Mouse (Mus musculus) heart, embryonic 14.5 days (tissue): ENCODE data around the gene Tmem230. TPM values are rescaled to one million over a fixed set of nuclear protein-coding genes. Genes with fewer than 3 reads are reported as not detected.
"Not testable (repeated sequence)": the region's sequence is repeated elsewhere in the genome, so short reads cannot be mapped to it uniquely, and the experiment has no call there.

ENCODE experiments used
- ATAC-seq: fragments of 200-750 bp; cut with Nextera tagmentation; 2 replicates; pipeline ENCODE4 v1.8.0; 2017; ENCODE audit warnings: low read depth, moderate TSS enrichment; ENCODE audit not compliant: insufficient number of reproducible peaks, insufficient read depth, low FRiP score
- H3K27ac ChIP-seq, 2 experiments: fragments of 200-500 bp in 1 of 2; fragments of 300-500 bp in 1 of 2; sonication (generic) in 1 of 2; replicated peaks in 1 of 2; 2 replicates each; pipeline ENCODE4 v1.5.1; 2012 to 2014; ENCODE audit warnings: low read depth in 2 of 2, low read length in 2 of 2, control low read depth in 1 of 2, mild to moderate bottlenecking in 1 of 2, mixed read lengths in 1 of 2; ENCODE audit not compliant: control insufficient read depth in 1 of 2, insufficient read depth in 1 of 2
- H3K27me3 ChIP-seq: fragments of 300-500 bp; sonication (generic); 2 replicates; pipeline ENCODE4 v1.6.1; 2014; ENCODE audit warnings: mild to moderate bottlenecking, low read length, control low read depth; ENCODE audit not compliant: control insufficient read depth, insufficient read depth
- H3K36me3 ChIP-seq: fragments of 300-500 bp; sonication (generic); 2 replicates; pipeline ENCODE4 v1.6.1; 2014; ENCODE audit warnings: mild to moderate bottlenecking, control low read depth, low read length, mixed read lengths; ENCODE audit not compliant: control insufficient read depth, insufficient read depth
- H3K4me1 ChIP-seq, 2 experiments: fragments of 200-500 bp in 1 of 2; fragments of 300-500 bp in 1 of 2; sonication (generic) in 1 of 2; 2 replicates each; pipeline ENCODE4 v1.6.1; 2012 to 2014; ENCODE audit warnings: low read length in 2 of 2, control low read depth in 1 of 2, mixed read lengths in 1 of 2; ENCODE audit not compliant: control insufficient read depth in 2 of 2, insufficient read depth in 2 of 2
- H3K4me2 ChIP-seq: fragments of 300-500 bp; sonication (generic); 2 replicates; pipeline ENCODE4 v1.6.1; 2014; ENCODE audit warnings: mild to moderate bottlenecking, low read length
- H3K4me3 ChIP-seq, 2 experiments: fragments of 200-500 bp in 1 of 2; fragments of 300-500 bp in 1 of 2; sonication (generic) in 1 of 2; 2 replicates each; pipeline ENCODE4 v1.5.1; 2012 to 2014; ENCODE audit warnings: low read length in 2 of 2, mild to moderate bottlenecking in 2 of 2, control low read depth in 1 of 2, low read depth in 1 of 2, moderate library complexity in 1 of 2; ENCODE audit not compliant: control insufficient read depth in 1 of 2, insufficient read depth in 1 of 2
- H3K9ac ChIP-seq: fragments of 300-500 bp; sonication (generic); 2 replicates; pipeline ENCODE4 v1.6.1; 2014; ENCODE audit warnings: mild to moderate bottlenecking, low read length
- H3K9me3 ChIP-seq: fragments of 300-500 bp; sonication (generic); 2 replicates; pipeline ENCODE4 v1.6.1; 2016; ENCODE audit warnings: low read length, control low read depth; ENCODE audit not compliant: control insufficient read depth
- WGBS: fragments of 180-500 bp; shearing (Covaris S2); extraction: QIAGEN DNeasy Blood & Tissue Kit; methylation state at CpG from one replicate; pipeline ENCODE4 v1.1.7; 2014; 5-methylcytosine and 5-hydroxymethylcytosine counted together
- polyA plus RNA-seq: library from polyadenylated mRNA; unstranded; fragments of >200 nt; fragmentation: Nextera tagmentation; extraction: Ambion mirVana; gene quantifications from 2 replicates; pipeline ENCODE4 v1.2.1, GENCODE M21; 2014

The Tmem230 gene
- 39.4 and 46.7 TPM in 2 replicates for polyA plus RNA-seq

DNA sequence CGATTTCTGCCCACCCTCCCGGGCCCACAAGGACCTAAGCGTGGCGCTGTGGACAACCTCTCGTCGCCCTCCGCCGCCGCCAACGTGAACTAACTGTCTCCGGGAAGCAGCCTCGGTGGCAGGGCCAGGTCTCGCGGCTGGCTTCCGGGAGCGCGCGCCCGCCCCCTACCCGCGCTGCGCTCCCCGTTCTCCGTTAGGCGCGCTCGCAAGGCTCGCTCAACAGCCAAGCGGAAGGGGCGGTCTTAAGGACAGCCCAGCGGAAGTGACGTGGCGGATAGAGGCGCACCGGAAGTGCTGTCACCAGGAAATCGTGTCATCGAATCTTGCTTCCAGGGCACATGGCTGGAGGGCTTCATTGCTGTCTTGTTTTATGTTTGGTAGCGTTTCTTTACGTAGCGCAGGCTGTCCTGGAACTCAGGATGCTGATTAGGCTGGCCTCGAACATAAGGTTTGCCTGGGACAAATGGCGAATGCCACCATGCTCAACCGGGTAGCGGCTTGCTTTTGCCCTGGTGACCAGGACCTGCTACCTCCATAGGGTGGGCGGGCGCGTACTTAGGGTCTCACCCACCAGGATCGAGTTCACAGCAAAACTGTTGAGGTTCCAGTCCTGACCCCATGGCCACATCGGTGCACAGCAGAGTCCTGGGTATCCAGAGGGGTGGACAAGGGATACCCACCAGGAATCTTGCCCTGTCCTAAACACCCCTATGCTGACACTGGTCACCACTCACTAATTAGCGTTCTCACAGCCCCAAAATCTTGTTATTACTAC is at the start of gene Tmem230:
Gene Tmem230, minus strand, starts transcription at position 269 of the 775 bp plus-strand sequence.
- peaks cover 3 to 11% of the 10 kb centered on the region in 2 experiments for H3K4me1 ChIP-seq
- peak within 1 kb of the TSS; percentile 84 for H3K4me2 ChIP-seq
- no peaks in the 10 kb centered on the region for H3K9me3 ChIP-seq
- ATAC-seq = peak; percentile 90
- peaks cover 55% of the 10 kb centered on the region for H3K36me3 ChIP-seq
- 5% methylated on average over 49 of the region's 50 CpGs for WGBS
- H3K27ac ChIP-seq = peak within 1 kb of the TSS; percentile 84 to 90
- peak within 1 kb of the TSS; percentile 81 for H3K9ac ChIP-seq
- peak within 1 kb of the TSS; percentile 61 to 62 for H3K4me3 ChIP-seq
- no peaks in the 10 kb centered on the region for H3K27me3 ChIP-seq

DNA sequence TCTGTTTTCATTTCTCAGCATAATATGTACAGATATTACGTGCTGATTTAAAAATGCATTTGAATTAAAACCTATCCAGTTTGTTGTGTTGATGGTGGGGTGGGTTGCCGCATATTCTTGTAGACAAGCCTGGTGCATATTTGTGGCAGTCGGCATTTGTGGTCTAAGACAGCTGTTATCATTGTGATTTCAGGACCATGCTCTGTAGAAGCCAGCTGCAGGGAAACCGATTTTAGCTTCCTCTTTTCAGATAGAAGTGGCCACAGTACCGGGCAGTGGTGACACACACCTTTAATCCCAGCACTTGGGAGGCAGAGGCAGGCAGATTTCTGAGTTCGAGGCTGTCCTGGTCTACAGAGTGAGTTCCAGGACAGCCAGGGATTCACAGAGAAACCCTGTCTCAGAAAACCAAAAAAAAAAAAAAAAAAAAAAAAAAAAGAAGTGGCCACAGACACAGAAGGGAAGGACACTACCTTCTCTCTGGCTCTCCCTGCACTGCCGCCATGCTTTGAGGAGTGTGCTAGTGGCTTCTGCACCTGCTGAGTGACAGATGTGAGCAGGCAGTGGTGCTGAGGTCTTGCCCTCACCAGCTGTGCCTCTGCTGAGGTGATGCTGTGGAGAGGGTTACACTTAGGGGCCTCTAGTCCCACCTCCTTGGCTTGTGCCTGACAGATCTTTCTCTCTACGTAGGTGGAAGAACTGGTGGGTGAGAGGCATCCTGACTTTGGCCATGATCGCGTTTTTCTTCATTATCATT is 46.3 kb upstream of the Tmem230 start:
- ATAC-seq = no peak
- 74% methylated on average over 10 of the region's 10 CpGs for WGBS
- Histone ChIP-seq H3K4me1 (peaks cover 21 to 35% of the 10 kb centered on the region in 2 experiments), H3K4me3 (no peak overlapping the region), H3K27ac (no peak overlapping the region), H3K4me2 (no peak overlapping the region), H3K9me3 (no peaks in the 10 kb centered on the region), H3K36me3 (peaks cover 48% of the 10 kb centered on the region), H3K27me3 (no peaks in the 10 kb centered on the region), H3K9ac (no peak overlapping the region)

DNA sequence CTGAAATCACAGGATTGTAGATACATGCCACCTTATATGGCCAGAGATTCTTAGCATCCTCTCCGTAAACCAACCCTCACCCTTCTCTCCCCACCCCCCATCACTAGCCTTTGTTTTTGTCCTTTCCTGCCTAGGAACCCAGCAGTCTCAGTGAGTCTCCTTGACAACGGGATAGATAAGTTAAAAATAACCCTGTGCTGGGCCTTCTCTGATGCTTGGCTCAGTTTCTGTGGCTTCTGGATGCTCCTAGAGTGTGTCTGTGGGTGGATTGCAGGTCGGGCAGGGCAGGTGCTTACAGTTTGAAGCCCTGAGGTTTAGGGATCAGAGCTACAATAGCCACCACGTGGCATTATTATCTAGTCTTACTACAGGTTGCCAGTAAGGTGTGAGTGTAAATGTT is 44.5 kb upstream of the Tmem230 start:
- H3K9ac ChIP-seq = no peak overlapping the region
- H3K9me3 ChIP-seq = no peaks in the 10 kb centered on the region
- no peaks in the 10 kb centered on the region for H3K27me3 ChIP-seq
- 0 out of 2 replicates have a peak, but pooled peaks have one; percentile 41 for ATAC-seq
- H3K4me2 ChIP-seq = peak overlapping the region; percentile 23
- peaks cover 30% of the 10 kb centered on the region for H3K36me3 ChIP-seq
- under 1% methylated on average over 4 of the region's 4 CpGs for WGBS
- H3K4me1 ChIP-seq = peaks cover 21 to 36% of the 10 kb centered on the region in 2 experiments
- H3K27ac ChIP-seq = peak overlapping the region; percentile 66 to 70
- no peak overlapping the region for H3K4me3 ChIP-seq

DNA sequence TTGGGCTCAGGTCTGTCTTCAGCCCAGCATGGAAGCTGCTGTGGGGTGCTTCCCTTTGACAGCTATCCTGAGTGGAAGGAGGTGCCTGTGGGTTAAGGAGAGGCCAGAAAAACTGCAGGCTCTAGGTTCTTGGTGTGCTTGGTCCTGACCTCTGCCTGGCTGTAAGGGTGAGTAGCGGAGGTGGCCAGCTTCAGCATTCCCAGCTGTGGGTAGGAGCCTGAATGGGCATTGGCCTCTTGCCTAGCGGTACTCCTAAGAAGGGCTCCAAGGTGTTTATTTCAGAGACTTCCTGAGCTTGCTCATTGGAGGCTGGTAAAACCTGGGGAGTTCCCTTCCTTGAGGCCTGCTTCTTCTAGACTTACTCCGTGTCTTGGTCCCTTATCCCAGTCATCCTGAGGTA is 43.7 kb upstream of the Tmem230 start:
- ATAC-seq = no peak

DNA sequence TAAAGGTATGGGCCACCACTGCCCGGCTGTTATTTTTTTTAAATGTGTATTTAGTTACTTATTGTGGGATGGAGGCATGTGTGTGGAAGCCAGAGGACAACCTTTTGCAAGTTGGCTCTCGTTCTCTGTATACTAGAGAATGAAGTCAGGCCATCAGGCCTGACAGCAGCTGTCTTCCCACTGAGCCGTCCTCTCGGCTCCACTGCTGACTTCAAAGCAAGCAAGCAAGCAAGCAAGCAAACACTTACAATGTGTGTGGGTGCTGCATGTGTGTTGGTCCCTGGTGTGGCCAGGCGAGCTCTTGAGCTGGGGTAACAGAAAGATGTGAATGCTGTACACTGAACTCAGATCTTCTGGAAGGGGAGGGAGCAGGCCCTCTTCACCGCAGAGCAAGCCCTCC is 43.2 kb upstream of the Tmem230 start:
- Histone ChIP-seq H3K4me3 (no peak overlapping the region), H3K27me3 (no peaks in the 10 kb centered on the region), H3K9me3 (no peaks in the 10 kb centered on the region), H3K4me1 (peaks cover 26 to 45% of the 10 kb centered on the region in 2 experiments), H3K4me2 (no peak overlapping the region), H3K9ac (no peak overlapping the region), H3K27ac (peak overlapping the region; percentile 57 to 70), H3K36me3 (peaks cover 23% of the 10 kb centered on the region)
- WGBS = 74% methylated on average over 6 of the region's 6 CpGs
- no peak for ATAC-seq

More for the DNA sequence above, 43.7 kb upstream of the Tmem230 start:
- H3K4me1 ChIP-seq = peaks cover 23 to 42% of the 10 kb centered on the region in 2 experiments
- no peaks in the 10 kb centered on the region for H3K9me3 ChIP-seq
- H3K27me3 ChIP-seq = no peaks in the 10 kb centered on the region
- no peak overlapping the region for H3K4me2 ChIP-seq
- 72% methylated on average over 3 of the region's 3 CpGs for WGBS
- H3K4me3 ChIP-seq = no peak overlapping the region
- peaks cover 27% of the 10 kb centered on the region for H3K36me3 ChIP-seq
- H3K27ac ChIP-seq = peak overlapping the region; percentile 57 to 70
- no peak overlapping the region for H3K9ac ChIP-seq

DNA sequence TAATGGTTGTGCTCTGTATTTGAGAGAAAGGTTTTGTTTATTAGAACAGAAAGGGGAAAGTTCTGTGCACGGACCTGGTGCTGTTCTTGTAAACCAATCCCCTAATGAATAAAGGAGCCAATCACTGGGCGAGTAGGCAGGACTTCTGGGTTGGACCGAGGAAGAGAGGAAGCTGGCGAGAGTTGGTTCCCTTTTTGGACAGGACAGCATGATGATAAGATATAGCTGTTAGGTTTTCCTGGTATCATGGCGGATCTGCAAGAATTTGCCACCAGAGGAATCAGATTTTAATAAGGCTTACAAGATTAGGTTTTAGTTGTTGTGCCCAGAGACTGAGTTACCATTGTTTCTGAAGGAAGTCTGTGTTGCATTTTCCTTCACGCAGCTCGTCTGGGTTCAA is 41.6 kb upstream of the Tmem230 start:
- H3K9ac ChIP-seq, H3K27me3 ChIP-seq, H3K4me2 ChIP-seq, ATAC-seq, H3K9me3 ChIP-seq, H3K4me3 ChIP-seq, H3K27ac ChIP-seq, H3K36me3 ChIP-seq: not testable (repeated sequence)
- H3K4me1 ChIP-seq = peaks cover 33 to 53% of the 10 kb centered on the region in 2 experiments
- WGBS = 50% methylated on average over 5 of the region's 7 CpGs

DNA sequence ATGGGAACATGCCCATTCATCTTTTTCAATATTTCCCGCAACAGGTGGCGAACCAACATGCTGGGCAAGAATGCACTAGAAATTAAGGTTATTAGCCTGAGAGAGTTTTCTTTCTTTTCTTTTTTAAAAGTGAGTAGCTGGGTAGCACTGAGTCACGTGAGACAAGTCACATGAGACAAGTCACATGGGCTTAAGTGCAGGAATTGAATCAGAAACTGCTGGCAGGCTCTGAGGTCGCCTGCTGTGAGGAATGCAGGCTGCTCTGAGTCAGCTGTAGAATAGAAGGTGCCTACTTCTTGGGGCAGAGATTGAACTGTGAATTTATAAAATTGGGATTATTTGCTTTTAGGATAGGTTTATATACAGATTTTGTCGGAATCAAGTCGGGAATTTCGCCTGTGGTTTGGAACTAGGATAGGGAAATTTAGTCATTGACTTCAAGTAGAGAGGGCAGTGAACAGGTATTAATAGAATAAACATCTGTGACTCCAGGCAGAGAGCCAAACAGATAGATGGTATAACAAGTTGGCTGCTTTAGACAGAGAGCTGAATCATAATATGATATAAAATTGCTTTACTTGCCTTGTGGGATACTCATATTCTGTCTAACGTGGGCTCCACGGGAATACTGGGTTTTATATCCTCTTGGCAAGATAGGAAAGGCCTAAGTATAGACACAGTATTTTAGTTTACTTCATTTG is 38.9 kb upstream of the Tmem230 start:
- H3K9ac ChIP-seq = no peak overlapping the region
- ATAC-seq = no peak
- peak overlapping the region; percentile 79 to 81 for H3K27ac ChIP-seq
- no peak overlapping the region for H3K4me3 ChIP-seq
- H3K27me3 ChIP-seq = no peaks in the 10 kb centered on the region
- H3K36me3 ChIP-seq = no peaks in the 10 kb centered on the region
- peak overlapping the region; percentile 19; the same call in 1 of the 2 replicates for H3K4me2 ChIP-seq
- no peaks in the 10 kb centered on the region for H3K9me3 ChIP-seq
- peaks cover 39 to 57% of the 10 kb centered on the region in 2 experiments for H3K4me1 ChIP-seq
- 59% methylated on average over 9 of the region's 9 CpGs for WGBS
